Mouse (Mus musculus) heart, postnatal 0 days (tissue): ENCODE data around the gene Mrvi1. TPM values are rescaled to one million over a fixed set of nuclear protein-coding genes. Genes with fewer than 3 reads are reported as not detected.

Experiments used
- ATAC-seq: fragments of 200-750 bp; cut with Nextera tagmentation; 2 replicates; pipeline ENCODE4 v1.8.0; 2017; ENCODE audit warnings: low read depth, moderate number of reproducible peaks, moderate library complexity; ENCODE audit not compliant: insufficient read depth
- DNase-seq: peaks from one replicate; pipeline ENCODE4 v3.0.0-alpha.2; 2016; ENCODE audit warnings: low spot score
- H3K27ac ChIP-seq: fragments of 300-500 bp; sonication (generic); 2 replicates; pipeline ENCODE4 v1.5.1; 2014; ENCODE audit warnings: low read depth, mild to moderate bottlenecking
- H3K27me3 ChIP-seq: fragments of 300-500 bp; sonication (generic); 2 replicates; pipeline ENCODE4 v1.6.1; 2014; ENCODE audit warnings: low read length, mixed read lengths; ENCODE audit not compliant: control insufficient read depth, insufficient read depth
- H3K36me3 ChIP-seq: fragments of 300-500 bp; sonication (generic); replicated peaks from 2 replicates; pipeline ENCODE4 v1.6.1; 2014; ENCODE audit warnings: low read length, mixed read lengths; ENCODE audit not compliant: control insufficient read depth, insufficient read depth
- H3K4me1 ChIP-seq: fragments of 300-500 bp; sonication (generic); 2 replicates; pipeline ENCODE4 v1.6.1; 2014; ENCODE audit warnings: antibody characterized with exemption; ENCODE audit not compliant: control insufficient read depth, insufficient read depth
- H3K4me2 ChIP-seq: fragments of 300-500 bp; sonication (generic); 2 replicates; pipeline ENCODE4 v1.6.1; 2014; ENCODE audit warnings: low read depth, mild to moderate bottlenecking, low read length, moderate library complexity
- H3K4me3 ChIP-seq: fragments of 300-500 bp; sonication (generic); 2 replicates; pipeline ENCODE4 v1.5.1; 2014; ENCODE audit warnings: low read depth, low read length
- H3K9ac ChIP-seq: fragments of 300-500 bp; sonication (generic); replicated peaks from 2 replicates; pipeline ENCODE4 v1.6.1; 2014; ENCODE audit warnings: low read depth, low read length, mixed read lengths
- H3K9me3 ChIP-seq: fragments of 300-500 bp; sonication (generic); replicated peaks from 2 replicates; pipeline ENCODE4 v1.6.1; 2016; ENCODE audit warnings: low read length; ENCODE audit not compliant: control insufficient read depth
- CTCF ChIP-seq: IDR thresholded peaks from 2 replicates; pipeline ENCODE4 v1.5.1; 2016; ENCODE audit warnings: antibody characterized with exemption, control low read depth, low read depth
- EP300 ChIP-seq: IDR thresholded peaks from 2 replicates; pipeline ENCODE4 v1.6.1; 2016; ENCODE audit warnings: antibody characterized with exemption, low read depth
- WGBS: fragments of 180-500 bp; shearing (Covaris S2); extraction: QIAGEN DNeasy Blood & Tissue Kit; methylation state at CpG from one replicate; pipeline ENCODE4 v1.1.7; 2014; 5-methylcytosine and 5-hydroxymethylcytosine counted together
- polyA plus RNA-seq: library from polyadenylated mRNA; unstranded; fragments of >200 nt; fragmentation: Nextera tagmentation; extraction: Ambion mirVana; gene quantifications from 2 replicates; pipeline ENCODE4 v1.2.1, GENCODE M21; 2015
- total RNA-seq: library from RNA; depleted of rRNA; stranded (reverse); fragments of >200 nt; gene quantifications from 2 replicates; pipeline ENCODE4 v1.2.3, GENCODE M21; 2014; ENCODE audit warnings: low replicate concordance; rRNA removed

Gene Mrvi1
- total and polyA plus RNA-seq, 2 experiments from 2014 or later: 3.1 to 7.6 TPM

DNA sequence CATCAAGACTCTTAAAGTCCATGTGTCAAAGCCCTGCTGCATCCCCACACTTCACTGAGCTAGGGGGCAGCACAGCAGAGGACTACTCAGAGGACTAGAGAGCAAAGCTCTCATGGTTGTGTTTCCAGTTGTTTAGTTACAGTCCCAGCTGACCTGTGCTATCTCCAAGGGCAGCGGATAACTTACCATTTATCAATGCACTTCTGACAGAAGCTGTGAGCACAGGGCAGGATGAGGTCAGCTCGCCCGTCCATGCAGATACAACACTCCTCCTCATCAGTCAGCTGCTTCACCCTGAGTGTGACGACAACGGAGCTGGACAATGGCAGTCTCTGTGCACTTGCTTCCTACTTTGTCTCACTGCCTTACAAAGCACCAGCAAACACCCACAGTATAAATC, 161.2 kb downstream of the Mrvi1 start:
- Histone ChIP-seq H3K4me2 (no peak overlapping the region), H3K9ac (no peak overlapping the region), H3K9me3 (no peaks in the 10 kb centered on the region), H3K4me3 (no peak overlapping the region), H3K36me3 (peaks cover 33% of the 10 kb centered on the region), H3K27ac (peak overlapping the region; percentile 69), H3K27me3 (no peaks in the 10 kb centered on the region), H3K4me1 (peaks cover 28% of the 10 kb centered on the region)
- WGBS: 15% methylated on average over 5 of the region's 5 CpGs
- DNase-seq (peak; percentile 61), ATAC-seq (peak; percentile 66)
- 0 out of 2 replicates have a peak, but pooled peaks have one; percentile 26 for TF ChIP-seq EP300
- TF ChIP-seq CTCF: peak; percentile 61

DNA sequence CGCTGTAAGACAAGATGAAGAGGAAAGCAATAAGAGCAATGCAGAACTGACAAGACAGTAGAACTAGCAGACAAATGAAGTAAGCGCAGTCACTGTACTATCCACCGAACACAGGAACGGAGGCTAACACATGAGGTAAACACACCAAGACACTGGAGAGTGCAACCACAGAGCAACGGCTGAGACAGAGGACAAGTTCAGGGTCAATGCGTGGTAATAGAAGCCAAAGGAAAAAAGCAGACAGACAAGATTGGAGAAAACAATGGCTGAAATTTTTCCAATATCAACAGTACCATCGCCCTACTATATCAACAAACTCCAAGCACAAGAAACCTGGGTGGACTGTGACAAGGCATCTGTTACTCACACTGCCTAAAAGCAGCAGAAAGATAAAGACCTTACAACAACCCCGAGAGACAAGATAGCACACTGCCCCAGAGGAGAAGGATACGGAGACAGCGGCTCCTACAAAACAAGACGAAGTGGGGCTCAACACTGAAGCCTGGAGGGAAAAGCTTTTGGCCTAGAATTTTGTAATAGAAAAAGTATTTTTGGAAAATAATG, 163.4 kb downstream of the Mrvi1 start:
- H3K27ac ChIP-seq: no peak overlapping the region
- 45% methylated on average over 11 of the region's 11 CpGs for WGBS

More for the DNA sequence above, 163.4 kb downstream of the Mrvi1 start:
- H3K4me2 ChIP-seq: no peak overlapping the region
- ATAC-seq: peak; percentile 14; the same call in 1 of the 2 replicates
- H3K27me3 ChIP-seq: no peaks in the 10 kb centered on the region
- H3K4me1 ChIP-seq: peaks cover 28% of the 10 kb centered on the region
- H3K36me3 ChIP-seq: peaks cover 21% of the 10 kb centered on the region
- no peak for TF ChIP-seq CTCF
- TF ChIP-seq EP300: no peak
- H3K4me3 ChIP-seq: no peak overlapping the region
- H3K9me3 ChIP-seq: no peaks in the 10 kb centered on the region
- DNase-seq: no peak
- no peak overlapping the region for H3K9ac ChIP-seq

Other genes starting within 250 kb of the Mrvi1 start
- gene Ampd3, start 214.3 kb downstream of the Mrvi1 start, total RNA-seq: 12.2 and 19.7 TPM in 2 replicates
- 12.8 and 15.6 TPM in 2 replicates for gene Ampd3, start 214.3 kb downstream of the Mrvi1 start, polyA plus RNA-seq
- gene Rnf141, start 138.0 kb downstream of the Mrvi1 start, total RNA-seq: 59.9 and 144 TPM in 2 replicates
- gene Rnf141, start 138.0 kb downstream of the Mrvi1 start, polyA plus RNA-seq: 22.7 and 26.4 TPM in 2 replicates
- 38.9 and 56.7 TPM in 2 replicates for gene Lyve1, start 119.2 kb downstream of the Mrvi1 start, total RNA-seq
- gene Lyve1, start 119.2 kb downstream of the Mrvi1 start, polyA plus RNA-seq: 13.8 and 15.2 TPM in 2 replicates
- gene Ctr9, start 46.5 kb upstream of the Mrvi1 start, total RNA-seq: 11.6 and 17.0 TPM in 2 replicates
- 26.2 and 30.4 TPM in 2 replicates for gene Ctr9, start 46.5 kb upstream of the Mrvi1 start, polyA plus RNA-seq
- gene Eif4g2, start 100.6 kb upstream of the Mrvi1 start, total RNA-seq: 211 and 470 TPM in 2 replicates
- 393 and 422 TPM in 2 replicates for gene Eif4g2, start 100.6 kb upstream of the Mrvi1 start, polyA plus RNA-seq